Mouse (Mus musculus) left cerebral cortex, postnatal 10 days (tissue): ENCODE results near the gene Tctn3. TPM values are rescaled to one million over a fixed set of nuclear protein-coding genes. Genes with fewer than 3 reads are reported as not detected.
A peak's percentile ranks its signal among the peaks of the same experiment; 100 is the strongest.
"Not testable (repeated sequence)": the region's sequence is repeated elsewhere in the genome, so short reads cannot be mapped to it uniquely, and the experiment has no call there.

Experiments used
- DNase-seq, 2 experiments: peaks; one replicate each; pipeline ENCODE4 v3.0.0; 2021 to 2022; ENCODE audit warnings: low spot score in 2 of 2, mixed read lengths in 1 of 2; ENCODE audit errors: extremely low spot score in 1 of 2
- intact Hi-C: fragments of 180-260 bp; cut with DNase I; formaldehyde crosslinking; loops from one replicate; pipeline ENCODE4 v1.15.1; 2025
- total RNA-seq, 2 experiments: library from RNA; stranded (reverse); gene quantifications; 2 replicates each; pipeline ENCODE4 v1.2.3; 2021

Tctn3 gene
- total RNA-seq, 2 experiments from 2014 or later, result 25.9 to 28.5 TPM

DNA sequence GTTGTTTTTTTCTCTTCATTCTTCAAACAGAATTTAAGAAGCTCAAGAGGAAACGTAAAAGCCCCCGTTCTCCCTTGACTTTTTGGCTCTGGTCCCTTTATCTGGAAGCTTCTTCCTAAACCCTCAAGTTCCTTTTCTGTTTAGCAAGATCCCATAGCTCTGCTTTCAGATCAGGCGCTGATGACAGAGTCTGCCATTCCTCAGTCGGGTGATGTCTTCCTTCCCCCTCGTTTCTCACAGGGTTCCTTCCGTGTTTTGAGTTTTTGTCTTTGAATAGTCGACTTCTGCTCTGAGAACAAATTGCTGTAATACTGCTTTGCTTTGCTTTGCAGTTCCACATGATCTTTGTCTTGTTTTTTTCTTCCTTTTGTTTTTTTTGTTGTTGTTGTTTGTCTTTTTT lies 18.6 kb upstream of the Tctn3 start:
- intact Hi-C loops, result no loop called here
- no peak for DNase-seq

GRCm38 (mm10) chr19:40630096-40630495 lies 18.1 kb upstream of the Tctn3 start:
- DNase-seq, result no peak
- intact Hi-C loops, result no loop called here

- intact Hi-C loops, result no loop called here
- DNase-seq, result no peak
Observed at GRCm38 (mm10) chr19:40628950-40629349, 16.9 kb upstream of the Tctn3 start.

DNA sequence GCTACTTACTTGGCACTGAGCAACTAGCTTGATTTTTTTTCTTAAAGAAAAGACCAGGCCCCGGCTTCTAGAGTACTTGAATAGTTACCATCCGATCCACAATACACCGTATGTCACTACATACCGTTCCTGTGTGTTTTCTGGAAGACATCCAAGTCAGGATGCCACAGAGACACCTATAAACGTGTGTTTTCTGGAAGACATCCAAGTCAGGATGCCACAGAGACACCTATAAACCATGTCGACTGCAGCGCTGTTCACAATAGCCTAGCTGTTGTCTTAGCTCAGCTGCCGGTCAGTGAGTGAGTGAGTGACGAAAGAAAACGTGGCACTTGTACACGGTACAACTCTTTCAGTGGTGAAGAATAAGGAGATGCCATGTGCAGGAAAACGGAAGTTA lies 13.9 kb upstream of the Tctn3 start:
- no peak for DNase-seq
- intact Hi-C loops, result no loop called here

GRCm38 (mm10) chr19:40621616-40622015 lies 9.6 kb upstream of the Tctn3 start:
- intact Hi-C loops, DNase-seq: not testable (repeated sequence)

GRCm38 (mm10) chr19:40616021-40616420 lies 4.0 kb upstream of the Tctn3 start:
- intact Hi-C loops, result loop anchor here (10.0 kb wide), 1 partner anchor 399 kb away; no protein-coding TSS in a partner anchor
- no peak for DNase-seq

DNA sequence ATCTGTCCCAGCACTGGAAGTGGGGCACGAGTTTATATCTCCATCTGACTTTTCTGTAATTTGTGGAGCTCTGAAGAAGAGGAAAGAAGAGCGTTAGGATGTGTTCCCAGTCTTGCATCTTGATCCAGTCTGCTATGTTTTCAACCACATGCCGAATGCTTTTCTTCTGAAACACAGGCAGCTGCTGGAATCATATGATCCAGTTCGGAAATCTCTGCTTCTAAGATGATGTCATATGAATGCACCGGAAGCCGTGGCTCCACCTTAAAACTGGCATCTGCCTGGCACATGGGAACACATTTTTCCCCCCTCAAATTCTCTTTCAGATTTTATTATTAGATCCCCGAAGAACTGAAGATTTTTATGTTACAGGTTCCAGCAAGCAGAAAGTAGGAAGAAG lies 2.8 kb upstream of the Tctn3 start:
- intact Hi-C loops, result loop anchor here (5.0 to 10.0 kb wide), 2 partner anchors 107 to 400 kb away; no protein-coding TSS in a partner anchor
- no peak for DNase-seq

GRCm38 (mm10) chr19:40607676-40608075 lies 4.4 kb downstream of the Tctn3 start:
- intact Hi-C loops, result loop anchor here (5.0 kb wide), 1 partner anchor 225 kb away; the partner anchor contains the start of gene Ccnj
- no peak for DNase-seq

GRCm38 (mm10) chr19:40605189-40605588 lies 6.8 kb downstream of the Tctn3 start:
- DNase-seq, result no peak
- intact Hi-C loops, result loop anchor here (5.0 kb wide), 1 partner anchor 227 kb away; the partner anchor contains the start of gene Ccnj

DNA sequence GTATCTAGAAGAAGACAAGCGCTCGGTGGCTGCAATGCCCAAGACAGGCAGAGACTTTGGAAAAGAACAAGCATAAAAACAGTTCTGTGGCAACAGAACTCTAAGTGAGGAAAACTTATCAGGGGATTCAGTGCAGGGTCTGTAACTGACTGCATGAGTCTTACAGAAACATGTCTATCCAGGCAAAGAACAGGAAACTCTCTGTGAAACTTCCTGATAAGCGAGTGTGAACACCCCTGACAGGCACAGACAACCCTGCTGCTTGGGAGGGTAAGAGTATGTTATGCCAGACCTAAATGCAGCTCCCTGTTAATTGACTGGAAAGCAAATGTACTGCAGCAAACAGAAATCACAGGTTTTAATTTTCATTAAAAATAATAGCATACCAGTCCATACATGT lies 10.2 kb downstream of the Tctn3 start:
- no peak for DNase-seq
- intact Hi-C loops, result no loop called here

- intact Hi-C loops, DNase-seq: not testable (repeated sequence)
Observed at GRCm38 (mm10) chr19:40600846-40601245, 11.2 kb downstream of the Tctn3 start.

DNA sequence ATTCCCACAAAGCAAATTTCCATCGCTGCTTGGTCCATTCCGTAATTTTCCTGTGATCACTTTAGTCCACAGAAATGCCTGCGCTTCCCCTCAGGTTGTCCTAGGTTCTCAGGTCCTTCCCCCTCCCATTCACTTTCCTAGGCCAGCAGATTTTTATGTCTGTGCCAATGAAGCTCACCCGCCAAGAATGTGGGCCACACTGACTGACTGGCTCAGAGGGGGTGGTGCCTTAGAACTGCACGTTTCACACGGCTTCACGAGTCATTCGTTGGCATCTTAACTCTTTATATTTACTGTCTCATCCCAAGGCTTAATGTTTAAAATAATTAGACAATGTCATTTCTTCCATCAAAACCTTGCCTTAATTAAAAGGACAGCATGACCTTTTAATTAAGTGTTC lies 16.2 kb downstream of the Tctn3 start:
- DNase-seq, result no peak
- intact Hi-C loops, result no loop called here

GRCm38 (mm10) chr19:40595231-40595630 lies 16.8 kb downstream of the Tctn3 start:
- intact Hi-C loops, result no loop called here

GRCm38 (mm10) chr19:40589530-40589880 lies 22.5 kb downstream of the Tctn3 start:
- intact Hi-C loops, result no loop called here
- no peak for DNase-seq

More at GRCm38 (mm10) chr19:40595231-40595630, 16.8 kb downstream of the Tctn3 start:
- DNase-seq, result no peak

DNA sequence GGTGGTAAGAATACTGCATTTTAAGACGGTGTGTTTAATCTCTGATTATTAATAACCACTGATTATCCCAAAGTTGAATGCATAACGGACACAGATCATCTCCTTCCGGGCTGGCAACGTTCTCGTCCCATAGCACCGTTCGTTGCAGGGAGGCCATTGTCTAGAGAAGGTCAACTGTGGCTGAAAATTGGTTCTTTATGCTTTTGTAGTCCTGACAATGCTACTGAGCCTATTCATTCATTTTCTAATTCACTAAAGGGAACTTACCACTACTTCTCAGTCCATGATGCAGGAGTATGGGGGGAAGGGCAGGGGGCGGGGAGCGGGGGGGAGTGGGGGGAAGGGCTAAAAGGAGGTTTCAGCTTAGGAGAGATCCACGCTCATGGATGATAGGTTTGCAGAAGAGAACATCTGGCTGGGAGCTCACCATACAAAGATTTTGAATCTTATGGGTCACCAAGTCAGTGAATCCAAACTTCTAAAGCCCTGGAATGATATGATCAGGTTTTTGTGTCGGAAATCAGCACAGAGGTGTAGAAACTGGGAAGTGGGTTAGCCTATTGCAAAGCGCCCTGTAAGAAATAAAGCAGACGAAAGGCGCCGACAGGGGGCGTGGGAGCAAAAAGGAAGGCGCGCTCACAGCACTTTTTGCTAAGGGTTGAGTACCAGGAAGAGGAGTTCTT lies 23.0 kb downstream of the Tctn3 start:
- intact Hi-C loops, result no loop called here
- peak; percentile 84 to 91 for DNase-seq

DNA sequence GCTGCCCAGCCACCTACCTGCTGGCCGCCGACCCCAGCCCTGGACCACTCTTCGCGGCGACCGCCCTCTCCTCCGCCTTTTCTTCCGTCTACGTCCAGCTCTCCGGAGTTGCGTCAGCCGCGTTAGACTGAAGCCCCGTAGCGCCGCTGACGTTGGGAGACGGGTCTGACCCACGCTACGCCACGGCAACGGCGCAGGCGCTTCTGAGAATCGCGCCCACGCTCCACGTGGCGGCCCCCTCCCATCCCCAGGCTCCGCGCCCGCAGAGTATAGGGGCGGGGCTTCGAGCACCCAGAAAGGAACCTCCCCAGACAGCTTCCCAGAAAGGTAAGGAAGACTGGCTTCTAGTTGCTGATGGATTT lies 23.8 kb downstream of the Tctn3 start, which contains the start of gene Aldh18a1:
Aldh18a1 (minus strand) TSS at position 171 of the 362 bp plus-strand sequence.
- intact Hi-C loops, result no loop called here

DNA sequence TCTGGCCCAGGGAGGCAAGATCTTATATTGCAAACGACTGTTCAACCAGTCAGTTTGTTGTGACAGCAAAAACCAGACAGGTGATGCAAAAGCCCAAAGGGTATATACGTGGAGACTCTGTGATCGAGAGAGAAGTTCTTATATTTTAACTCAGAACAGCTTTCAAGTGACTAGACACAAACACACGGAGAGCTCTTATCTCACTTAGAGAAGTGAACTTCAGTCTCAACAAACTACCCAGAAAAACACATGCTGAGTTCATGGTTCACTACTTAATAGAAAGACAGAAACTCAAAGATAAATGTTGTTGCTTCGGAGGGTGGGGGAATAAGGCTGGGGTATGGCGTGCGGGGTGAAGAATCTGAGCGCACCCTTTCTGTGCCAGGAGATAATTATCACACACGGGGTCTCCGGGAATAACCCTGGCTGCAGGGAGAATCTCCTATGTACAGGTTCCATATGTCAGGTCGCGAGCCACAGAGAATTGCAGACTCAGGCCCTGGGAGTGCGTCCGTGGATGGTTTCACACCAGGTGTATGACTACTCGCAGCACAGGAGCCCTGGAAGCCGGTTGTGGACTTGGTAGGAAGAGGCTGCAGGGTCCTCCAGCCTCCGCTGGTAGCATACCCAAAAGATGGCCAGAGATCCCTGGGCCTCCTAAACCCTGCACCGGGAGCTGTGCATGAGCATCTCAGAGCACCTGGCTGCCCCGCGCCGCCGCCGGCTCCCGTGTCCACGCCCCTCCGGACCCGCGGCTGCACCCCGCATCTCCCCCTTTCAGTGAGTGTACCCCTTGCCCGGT lies 24.3 kb downstream of the Tctn3 start:
- DNase-seq, result no peak
- intact Hi-C loops, result no loop called here

More for the DNA sequence above, 23.8 kb downstream of the Tctn3 start, which contains the start of gene Aldh18a1:
- DNase-seq, result peak; percentile 92 to 94

GRCm38 (mm10) chr19:40586908-40587307 lies 25.1 kb downstream of the Tctn3 start:
- DNase-seq, result no peak
- intact Hi-C loops, result no loop called here

DNA sequence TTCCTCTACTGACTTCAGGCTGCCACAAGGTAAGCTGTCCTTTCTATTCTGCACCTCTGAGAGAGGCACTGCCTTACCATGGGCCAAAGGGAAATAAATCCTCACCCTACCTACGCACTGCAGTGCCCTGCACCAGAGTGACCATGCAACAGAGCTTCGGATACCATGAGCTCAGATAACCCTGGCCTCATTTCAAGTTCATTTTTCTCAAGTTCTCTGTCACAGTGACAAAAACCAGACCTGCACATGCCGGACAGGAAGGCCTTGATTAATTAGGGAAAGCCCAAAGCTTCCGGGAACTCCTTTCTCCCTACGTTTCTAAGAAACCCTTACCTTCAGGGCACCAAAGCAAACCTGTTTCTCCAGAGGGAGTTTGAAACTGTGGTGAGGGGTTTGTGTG lies 30.4 kb downstream of the Tctn3 start:
- intact Hi-C loops, result no loop called here

DNA sequence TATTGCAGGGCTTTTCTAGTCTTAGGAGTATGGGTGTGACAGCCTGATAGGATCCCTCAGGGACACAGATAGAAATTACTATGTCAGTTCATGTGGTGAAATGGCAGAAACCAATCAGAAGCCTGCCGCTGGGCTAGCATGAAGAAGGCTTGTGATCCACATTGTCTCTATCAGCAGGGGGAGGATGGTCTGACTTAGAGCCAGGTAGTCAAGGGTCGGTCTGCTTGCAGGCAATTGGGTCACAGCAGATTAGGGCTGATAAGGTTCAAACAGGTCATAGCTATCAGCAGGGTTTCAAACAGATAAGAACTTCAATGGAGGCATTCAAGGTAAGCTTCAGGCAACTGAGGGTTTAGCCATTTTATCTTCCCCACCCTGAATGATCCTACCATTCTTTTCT lies 31.1 kb downstream of the Tctn3 start:
- intact Hi-C loops, result no loop called here

More for the DNA sequence above, 30.4 kb downstream of the Tctn3 start:
- no peak for DNase-seq

More for the DNA sequence above, 31.1 kb downstream of the Tctn3 start:
- no peak for DNase-seq
